Mouse (Mus musculus): Measurements from ENCODE around the gene Flg2. TPM values are rescaled to one million over a fixed set of nuclear protein-coding genes. Genes with fewer than 3 reads are reported as not detected.

The Flg2 gene
- not detected in 2 replicates for polyA plus RNA-seq (2012; ENCODE audit: low replicate concordance)

GRCm38 (mm10) chr3:93196978-93197377 is at the start of gene Flg2:
Gene Flg2 (plus strand): TSS chr3:93197278.

Other genes starting within 250 kb of the Flg2 start
- gene Lce3d, start 239.9 kb upstream of the Flg2 start, polyA plus RNA-seq (2012; ENCODE audit: low replicate concordance), result not detected in 2 replicates
- not detected in 2 replicates for gene Lce3e, start 230.2 kb upstream of the Flg2 start, polyA plus RNA-seq (2012; ENCODE audit: low replicate concordance)
- gene Lce3f, start 205.1 kb upstream of the Flg2 start, polyA plus RNA-seq (2012; ENCODE audit: low replicate concordance), result not detected in 2 replicates
- gene Crct1, start 181.6 kb upstream of the Flg2 start, polyA plus RNA-seq (2012; ENCODE audit: low replicate concordance), result not detected in 2 replicates
- not detected in 2 replicates for gene Lce1m, start 178.2 kb upstream of the Flg2 start, polyA plus RNA-seq (2012; ENCODE audit: low replicate concordance)
- not detected in 2 replicates for gene Gm4858, start 128.5 kb upstream of the Flg2 start, polyA plus RNA-seq (2012; ENCODE audit: low replicate concordance)
- not detected in 2 replicates for gene Crnn, start 52.5 kb upstream of the Flg2 start, polyA plus RNA-seq (2012; ENCODE audit: low replicate concordance)
- 0.16 TPM in 1 of 2 replicates, not detected in the other for gene Flg, start 76.2 kb downstream of the Flg2 start, polyA plus RNA-seq (2012; ENCODE audit: low replicate concordance)
- gene Hrnr, start 122.5 kb downstream of the Flg2 start, polyA plus RNA-seq (2012; ENCODE audit: low replicate concordance), result not detected in 2 replicates
- not detected in 2 replicates for gene Rptn, start 196.4 kb downstream of the Flg2 start, polyA plus RNA-seq (2012; ENCODE audit: low replicate concordance)
- 0.15 and 0.62 TPM in 2 replicates for gene Tchh, start 245.1 kb downstream of the Flg2 start, polyA plus RNA-seq (2012; ENCODE audit: low replicate concordance)

Measured in hematopoietic multipotent progenitor cell, adult 10-12 weeks (in vitro differentiated cells).